Mouse (Mus musculus) limb, embryonic 12.5 days (tissue): Measurements from ENCODE around the gene Kif18b. TPM values are rescaled to one million over a fixed set of nuclear protein-coding genes. Genes with fewer than 3 reads are reported as not detected.

Experiments
- ATAC-seq: fragments of 200-750 bp; cut with Nextera tagmentation; 2 replicates; pipeline ENCODE4 v1.8.0; 2017; ENCODE audit warnings: low read depth, moderate TSS enrichment; ENCODE audit not compliant: insufficient number of reproducible peaks, insufficient read depth, low FRiP score, low TSS enrichment
- H3K27ac ChIP-seq: fragments of 300-500 bp; sonication (generic); 2 replicates; pipeline ENCODE4 v1.5.1; 2016; ENCODE audit warnings: mild to moderate bottlenecking, moderate library complexity
- H3K27me3 ChIP-seq: fragments of 300-500 bp; sonication (generic); 2 replicates; pipeline ENCODE4 v1.6.1; 2016; ENCODE audit warnings: mild to moderate bottlenecking, moderate library complexity
- H3K36me3 ChIP-seq: fragments of 300-500 bp; sonication (generic); 2 replicates; pipeline ENCODE4 v1.6.1; 2016; ENCODE audit warnings: mild to moderate bottlenecking, moderate library complexity
- H3K4me1 ChIP-seq: fragments of 300-500 bp; sonication (generic); replicated peaks from 2 replicates; pipeline ENCODE4 v1.6.1; 2016
- H3K4me2 ChIP-seq: fragments of 300-500 bp; sonication (generic); 2 replicates; pipeline ENCODE4 v1.6.1; 2016; ENCODE audit warnings: mild to moderate bottlenecking, moderate library complexity
- H3K4me3 ChIP-seq: fragments of 300-500 bp; sonication (generic); replicated peaks from 2 replicates; pipeline ENCODE4 v1.5.1; 2016; ENCODE audit warnings: mild to moderate bottlenecking
- H3K9ac ChIP-seq: fragments of 300-500 bp; sonication (generic); replicated peaks from 2 replicates; pipeline ENCODE4 v1.6.1; 2016; ENCODE audit warnings: mild to moderate bottlenecking, moderate library complexity
- H3K9me3 ChIP-seq: fragments of 300-500 bp; sonication (generic); 2 replicates; pipeline ENCODE4 v1.6.1; 2016; ENCODE audit warnings: mild to moderate bottlenecking, moderate library complexity
- WGBS: fragments of 180-500 bp; shearing (Covaris S2); methylation state at CpG from one replicate; pipeline ENCODE4 v1.1.7; 2016; 5-methylcytosine and 5-hydroxymethylcytosine counted together
- polyA plus RNA-seq: library from polyadenylated mRNA; unstranded; fragments of >200 nt; fragmentation: Nextera tagmentation; extraction: Ambion mirVana; gene quantifications from 2 replicates; pipeline ENCODE4 v1.2.1, GENCODE M21; 2016

The Kif18b gene
- polyA plus RNA-seq, result 10.3 and 13.1 TPM in 2 replicates

DNA sequence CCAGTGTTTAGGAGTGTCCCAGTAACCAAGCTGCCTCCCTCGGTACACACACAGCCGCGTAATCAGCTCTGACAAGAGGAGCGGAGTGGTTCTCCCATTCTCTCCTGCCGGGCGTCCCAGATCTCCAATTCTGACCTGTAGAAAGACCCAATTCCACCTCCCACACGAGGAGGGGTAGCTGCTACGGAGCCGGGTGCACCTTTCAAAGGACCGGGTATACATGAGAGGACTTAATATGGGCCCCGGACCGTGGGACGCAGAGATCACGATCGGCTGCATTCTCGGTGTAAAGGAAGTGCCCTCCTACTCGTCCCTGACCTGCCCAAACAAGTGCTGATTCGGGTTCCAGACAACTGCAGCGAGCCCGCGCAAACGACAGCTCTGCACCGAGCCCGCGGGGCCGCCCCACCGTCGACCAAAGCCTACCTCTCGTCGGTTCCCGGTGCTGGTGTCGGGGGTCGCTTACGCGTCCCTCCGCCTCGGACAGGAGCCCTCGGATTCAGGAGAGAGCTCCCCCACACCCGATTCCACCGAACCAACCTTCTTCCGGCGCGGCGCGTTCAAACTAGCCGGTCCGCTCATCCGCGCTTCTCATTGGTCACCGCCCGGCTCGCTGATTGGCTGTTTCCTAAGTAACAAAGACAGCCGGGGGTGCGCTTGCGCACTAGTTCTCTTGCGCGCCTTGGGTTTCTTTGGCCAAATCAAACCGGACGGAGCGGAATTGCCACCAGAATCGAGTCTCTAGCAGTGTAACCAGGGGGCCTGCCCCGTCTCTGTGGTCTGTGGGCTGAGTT, at the start of gene Kif18b:
Kif18b (minus strand) TSS at position 568 of the 794 bp plus-strand sequence.
- Histone ChIP-seq H3K27me3 (no peaks in the 10 kb centered on the region), H3K4me3 (peak within 1 kb of the TSS; percentile 83), H3K9me3 (no peaks in the 10 kb centered on the region), H3K36me3 (peaks cover 26% of the 10 kb centered on the region), H3K4me2 (peak within 1 kb of the TSS; percentile 74), H3K27ac (peak within 1 kb of the TSS; percentile 95), H3K9ac (peak within 1 kb of the TSS; percentile 78), H3K4me1 (peaks cover 27% of the 10 kb centered on the region)
- peak; percentile 94 for ATAC-seq
- under 1% methylated on average over 62 of the region's 62 CpGs for WGBS

DNA sequence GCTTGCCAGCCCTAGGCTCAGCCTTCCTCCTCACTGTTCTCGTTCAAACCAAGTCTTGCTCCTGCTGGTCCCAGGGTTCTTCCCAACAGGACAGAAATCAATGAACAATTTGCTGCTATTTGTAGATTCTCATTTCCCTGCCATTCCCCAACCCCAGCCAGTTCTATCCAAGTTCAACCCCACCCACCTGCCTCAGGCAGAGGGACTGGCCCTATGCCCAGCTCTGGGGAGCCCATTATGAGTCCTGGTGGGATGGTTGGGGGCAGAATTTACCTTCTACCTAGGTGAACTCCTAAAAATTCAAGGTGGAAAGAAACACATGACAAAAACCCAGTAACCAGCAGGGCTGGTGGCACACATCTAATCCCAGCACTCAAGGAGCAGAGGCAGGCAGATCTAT, 47.4 kb upstream of the Kif18b start:
- no peaks in the 10 kb centered on the region for H3K36me3 ChIP-seq
- H3K4me1 ChIP-seq, result peaks cover 7% of the 10 kb centered on the region
- no peak overlapping the region for H3K4me3 ChIP-seq
- ATAC-seq, result no peak
- H3K9ac ChIP-seq, result no peak overlapping the region
- no peak overlapping the region for H3K4me2 ChIP-seq
- H3K27me3 ChIP-seq, result peaks cover 42% of the 10 kb centered on the region
- 79% methylated on average over 1 of the region's 1 CpGs for WGBS
- H3K9me3 ChIP-seq, result no peaks in the 10 kb centered on the region
- no peak overlapping the region for H3K27ac ChIP-seq

GRCm38 (mm10) chr11:102971604-102972003, 46.7 kb upstream of the Kif18b start:
- H3K27ac ChIP-seq, result peak overlapping the region; percentile 12; the same call in 1 of the 2 replicates
- no peak for ATAC-seq
- H3K4me1 ChIP-seq, result peaks cover 7% of the 10 kb centered on the region
- WGBS, result 50% methylated on average over 5 of the region's 5 CpGs
- H3K4me3 ChIP-seq, result no peak overlapping the region
- no peaks in the 10 kb centered on the region for H3K36me3 ChIP-seq
- no peaks in the 10 kb centered on the region for H3K9me3 ChIP-seq
- no peak overlapping the region for H3K9ac ChIP-seq
- H3K27me3 ChIP-seq, result peaks cover 42% of the 10 kb centered on the region
- H3K4me2 ChIP-seq, result no peak overlapping the region

DNA sequence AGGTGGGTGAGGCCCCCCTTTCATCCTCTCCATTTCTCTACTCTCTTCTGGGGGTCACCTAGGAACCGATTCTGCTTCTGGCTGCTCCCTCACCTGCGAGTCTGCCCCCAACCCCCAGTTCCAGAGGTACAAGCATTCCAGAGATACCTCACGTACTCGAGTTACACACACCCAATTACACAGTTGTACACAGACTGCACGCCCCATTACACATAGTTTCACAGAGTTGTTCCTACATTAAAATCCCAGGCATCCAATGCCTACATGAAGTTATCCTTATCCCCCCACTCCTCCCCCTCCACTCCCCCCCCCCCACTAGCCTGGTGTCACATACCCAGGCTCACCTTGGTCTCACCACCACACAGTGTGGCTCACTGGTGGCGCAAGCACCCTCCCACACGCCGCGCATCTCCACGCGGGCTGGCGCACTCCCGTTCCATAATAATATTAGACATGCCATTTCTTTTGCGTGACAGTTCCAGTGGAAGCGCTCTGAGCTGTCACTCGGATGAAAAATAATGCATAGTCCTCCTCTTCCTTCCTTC, 39.7 kb upstream of the Kif18b start:
- H3K27ac ChIP-seq, result no peak overlapping the region
- H3K9me3 ChIP-seq, result no peaks in the 10 kb centered on the region
- peaks cover 23% of the 10 kb centered on the region for H3K4me1 ChIP-seq
- WGBS, result 67% methylated on average over 16 of the region's 16 CpGs
- H3K36me3 ChIP-seq, result no peaks in the 10 kb centered on the region
- ATAC-seq, result peak; percentile 60; the same call in 1 of the 2 replicates
- no peak overlapping the region for H3K4me3 ChIP-seq
- H3K27me3 ChIP-seq, result peaks cover 15% of the 10 kb centered on the region; the same call in 1 of the 2 replicates
- no peak overlapping the region for H3K4me2 ChIP-seq
- H3K9ac ChIP-seq, result no peak overlapping the region

DNA sequence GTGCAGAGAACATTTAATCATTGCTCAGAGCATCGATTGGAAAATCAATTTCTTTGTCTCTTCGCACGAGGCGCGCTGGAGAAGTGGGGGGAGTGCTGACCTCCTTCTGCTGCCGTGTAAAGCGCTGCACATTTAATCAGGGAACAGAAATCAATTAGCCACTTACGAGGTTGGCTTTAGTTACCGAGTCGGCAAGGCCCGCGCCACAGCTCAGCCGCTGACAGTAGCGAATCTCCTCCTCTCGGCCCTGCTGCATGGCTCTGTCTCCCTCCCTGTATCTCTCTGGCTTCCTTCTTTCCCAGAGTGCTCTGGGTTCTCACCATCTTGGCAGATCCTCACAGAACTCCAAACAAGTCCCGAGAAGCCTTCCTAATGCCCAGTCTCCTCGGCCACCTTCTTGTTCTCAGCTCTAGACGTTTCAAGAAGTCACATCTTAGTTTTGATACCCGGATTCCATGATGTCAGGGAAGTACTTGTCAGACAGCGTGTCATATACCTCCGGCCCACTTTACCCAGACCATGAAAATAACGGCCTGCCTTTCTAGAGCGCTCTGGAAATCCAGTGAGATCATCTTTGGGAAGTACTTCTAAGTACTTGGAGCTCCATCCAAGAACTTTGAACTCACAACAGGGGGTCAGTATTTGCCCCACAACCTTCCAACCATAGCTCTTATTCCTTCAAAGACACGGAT, 39.1 kb upstream of the Kif18b start:
- peak overlapping the region; percentile 23; the same call in 1 of the 2 replicates for H3K4me3 ChIP-seq
- peak overlapping the region; percentile 53 for H3K9ac ChIP-seq
- ATAC-seq, result no peak
- peak overlapping the region; percentile 50 for H3K4me2 ChIP-seq
- 20% methylated on average over 24 of the region's 24 CpGs for WGBS
- no peaks in the 10 kb centered on the region for H3K9me3 ChIP-seq
- peak overlapping the region; percentile 76 for H3K27ac ChIP-seq
- H3K4me1 ChIP-seq, result peaks cover 23% of the 10 kb centered on the region
- peaks cover 13% of the 10 kb centered on the region; the same call in 1 of the 2 replicates for H3K27me3 ChIP-seq
- no peaks in the 10 kb centered on the region for H3K36me3 ChIP-seq

- Histone ChIP-seq H3K9ac (peak overlapping the region; percentile 53), H3K4me2 (peak overlapping the region; percentile 50), H3K4me3 (peak overlapping the region; percentile 23), H3K4me1 (peaks cover 23% of the 10 kb centered on the region), H3K36me3 (no peaks in the 10 kb centered on the region), H3K27me3 (peaks cover 13% of the 10 kb centered on the region; the same call in 1 of the 2 replicates), H3K27ac (peak overlapping the region; percentile 76), H3K9me3 (no peaks in the 10 kb centered on the region)
- WGBS, result 2% methylated on average over 16 of the region's 16 CpGs
- ATAC-seq, result peak; percentile 60
Observed at GRCm38 (mm10) chr11:102963246-102963854, 38.4 kb upstream of the Kif18b start.

DNA sequence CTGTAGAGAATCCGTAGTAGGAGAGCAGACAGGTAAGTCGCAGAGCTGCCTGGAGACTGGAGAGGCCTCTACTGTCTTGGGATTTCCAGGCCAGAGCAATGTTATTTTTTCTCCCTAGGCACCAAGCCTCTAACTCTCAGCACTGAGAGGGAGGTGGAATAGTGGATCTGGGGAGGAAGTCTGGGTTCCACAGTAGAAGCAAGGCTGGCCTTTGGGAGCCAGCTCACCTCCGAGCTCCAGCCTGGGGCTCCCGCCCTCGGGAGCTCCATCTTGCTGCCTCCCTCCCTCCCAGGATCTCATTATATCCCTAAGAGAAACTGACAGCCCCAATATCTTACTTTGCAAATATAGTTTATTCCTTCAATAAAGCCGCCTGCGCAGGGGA, 37.9 kb upstream of the Kif18b start:
- no peaks in the 10 kb centered on the region for H3K36me3 ChIP-seq
- peaks cover 23% of the 10 kb centered on the region for H3K4me1 ChIP-seq
- H3K27me3 ChIP-seq, result peaks cover 9% of the 10 kb centered on the region; the same call in 1 of the 2 replicates
- no peak for ATAC-seq
- H3K27ac ChIP-seq, result peak overlapping the region; percentile 76
- WGBS, result 28% methylated on average over 7 of the region's 7 CpGs
- no peaks in the 10 kb centered on the region for H3K9me3 ChIP-seq
- 0 out of 2 replicates have a peak overlapping the region, but pooled peaks have one; percentile 53 for H3K9ac ChIP-seq
- no peak overlapping the region for H3K4me3 ChIP-seq
- H3K4me2 ChIP-seq, result peak overlapping the region; percentile 50

DNA sequence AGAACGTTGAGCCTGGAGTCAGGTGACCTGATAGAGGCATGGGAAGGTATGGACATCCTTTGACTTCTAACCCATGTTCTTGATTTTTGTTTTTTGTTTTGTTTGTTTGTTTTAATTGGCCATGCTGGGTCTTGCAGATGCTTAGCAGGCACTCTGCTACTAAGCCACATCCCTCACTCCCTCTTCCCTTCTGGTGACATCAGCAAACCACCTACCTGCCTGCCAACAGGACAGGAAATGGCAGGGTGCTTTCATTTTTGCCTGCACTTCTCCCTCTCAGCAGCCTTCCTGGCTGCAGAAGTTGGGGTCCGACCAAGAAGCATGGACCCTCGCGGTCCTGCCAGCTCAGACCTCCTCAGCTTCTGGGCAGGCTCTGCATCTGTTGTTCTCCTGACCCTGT, 36.2 kb upstream of the Kif18b start:
- Histone ChIP-seq H3K9me3 (no peaks in the 10 kb centered on the region), H3K36me3 (no peaks in the 10 kb centered on the region), H3K4me2 (no peak overlapping the region), H3K27ac (no peak overlapping the region), H3K9ac (no peak overlapping the region), H3K27me3 (peaks cover 17% of the 10 kb centered on the region), H3K4me1 (peaks cover 30% of the 10 kb centered on the region), H3K4me3 (no peak overlapping the region)
- 89% methylated on average over 4 of the region's 4 CpGs for whole genome bisulfite sequencing
- ATAC-seq, result no peak

DNA sequence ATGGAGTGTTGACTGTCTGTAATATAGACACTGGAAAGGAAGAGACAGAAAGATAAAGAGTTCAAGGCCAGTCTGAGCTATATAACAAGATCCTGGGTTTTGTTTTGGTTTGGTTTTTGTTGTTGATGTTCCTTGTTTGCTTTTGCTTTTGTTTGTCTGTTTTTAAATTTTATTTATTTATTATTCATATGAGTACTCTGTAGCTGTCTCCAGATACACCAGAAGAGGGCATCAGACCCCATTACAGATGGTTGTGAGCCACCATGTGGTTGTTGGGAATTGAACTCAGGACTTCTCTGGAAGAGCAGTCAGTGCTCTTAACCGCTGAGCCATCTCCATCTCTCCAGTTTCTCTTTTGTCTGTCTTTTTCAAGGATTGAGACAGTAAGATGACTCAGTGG, 33.9 kb upstream of the Kif18b start:
- H3K4me1 ChIP-seq, result peaks cover 19% of the 10 kb centered on the region
- no peaks in the 10 kb centered on the region for H3K9me3 ChIP-seq
- no peaks in the 10 kb centered on the region for H3K36me3 ChIP-seq
- H3K27me3 ChIP-seq, result peaks cover 24% of the 10 kb centered on the region
- H3K4me2 ChIP-seq, result no peak overlapping the region
- H3K9ac ChIP-seq, result no peak overlapping the region
- H3K27ac ChIP-seq, result no peak overlapping the region
- H3K4me3 ChIP-seq, result no peak overlapping the region
- WGBS, result 76% methylated on average over 1 of the region's 1 CpGs
- no peak for ATAC-seq

DNA sequence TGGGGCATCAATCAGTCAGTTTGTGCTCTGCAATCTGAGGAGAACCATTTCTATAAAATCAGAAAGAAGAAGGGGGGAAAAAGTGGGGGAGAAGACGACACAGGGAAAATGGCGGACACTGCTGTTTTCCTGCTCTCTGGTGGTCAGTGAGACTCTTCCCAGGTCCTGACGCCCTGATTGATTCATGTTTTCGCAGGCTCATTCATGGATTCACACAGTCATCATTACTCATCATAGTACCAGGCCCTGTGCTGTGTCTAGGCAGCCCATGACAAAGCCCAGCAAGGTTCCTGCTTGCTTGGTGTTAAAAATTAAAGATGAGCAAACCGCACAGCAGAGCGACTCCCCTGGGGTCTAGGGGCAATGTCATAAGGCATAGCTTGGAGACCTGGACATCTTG, 33.5 kb upstream of the Kif18b start:
- Histone ChIP-seq H3K4me1 (peaks cover 15% of the 10 kb centered on the region), H3K9ac (no peak overlapping the region), H3K27me3 (peaks cover 22% of the 10 kb centered on the region), H3K36me3 (no peaks in the 10 kb centered on the region), H3K27ac (no peak overlapping the region), H3K4me3 (no peak overlapping the region), H3K9me3 (no peaks in the 10 kb centered on the region), H3K4me2 (no peak overlapping the region)
- WGBS, result 86% methylated on average over 6 of the region's 6 CpGs
- no peak for ATAC-seq

- Histone ChIP-seq H3K9me3 (no peaks in the 10 kb centered on the region), H3K4me2 (no peak overlapping the region), H3K4me3 (no peak overlapping the region), H3K27ac (no peak overlapping the region), H3K9ac (no peak overlapping the region), H3K36me3 (no peaks in the 10 kb centered on the region), H3K4me1 (peaks cover 7% of the 10 kb centered on the region; the same call in 1 of the 2 replicates), H3K27me3 (peaks cover 28% of the 10 kb centered on the region)
- WGBS, result 89% methylated on average over 8 of the region's 8 CpGs
- ATAC-seq, result no peak
Observed at GRCm38 (mm10) chr11:102957692-102958091, 32.8 kb upstream of the Kif18b start.
